Mouse (Mus musculus) intestine, embryonic 16.5 days (tissue): Measurements from ENCODE around the gene Orm1. TPM values are rescaled to one million over a fixed set of nuclear protein-coding genes. Genes with fewer than 3 reads are reported as not detected.
A peak's percentile ranks its signal among the peaks of the same experiment; 100 is the strongest.

Experiments used
- ATAC-seq: fragments of 200-750 bp; cut with Nextera tagmentation; 2 replicates; pipeline ENCODE4 v1.8.0; 2017; ENCODE audit warnings: moderate TSS enrichment, moderate library complexity
- H3K27ac ChIP-seq: fragments of 300-500 bp; sonication (generic); 2 replicates; pipeline ENCODE4 v1.5.1; 2014; ENCODE audit warnings: mild to moderate bottlenecking, low read length
- H3K27me3 ChIP-seq: fragments of 300-500 bp; sonication (generic); replicated peaks from 2 replicates; pipeline ENCODE4 v1.6.1; 2014; ENCODE audit warnings: low read length, control low read depth, mixed read lengths; ENCODE audit not compliant: control insufficient read depth, insufficient read depth
- H3K36me3 ChIP-seq: fragments of 300-500 bp; sonication (generic); 2 replicates; pipeline ENCODE4 v1.6.1; 2014; ENCODE audit warnings: low read length, control low read depth; ENCODE audit not compliant: control insufficient read depth, insufficient read depth
- H3K4me1 ChIP-seq: fragments of 300-500 bp; sonication (generic); 2 replicates; pipeline ENCODE4 v1.6.1; 2014; ENCODE audit warnings: low read length, control low read depth, mixed read lengths; ENCODE audit not compliant: control insufficient read depth, insufficient read depth
- H3K4me2 ChIP-seq: fragments of 300-500 bp; sonication (generic); 2 replicates; pipeline ENCODE4 v1.6.1; 2014; ENCODE audit warnings: low read depth, low read length, control low read depth
- H3K4me3 ChIP-seq: fragments of 300-500 bp; sonication (generic); 2 replicates; pipeline ENCODE4 v1.5.1; 2014; ENCODE audit warnings: mild to moderate bottlenecking, low read length
- H3K9ac ChIP-seq: fragments of 300-500 bp; sonication (generic); 2 replicates; pipeline ENCODE4 v1.6.1; 2014; ENCODE audit warnings: low read depth, low read length
- H3K9me3 ChIP-seq: fragments of 300-500 bp; sonication (generic); 2 replicates; pipeline ENCODE4 v1.6.1; 2016; ENCODE audit warnings: low read length, control low read depth; ENCODE audit not compliant: control insufficient read depth
- WGBS: fragments of 180-500 bp; shearing (Covaris S2); extraction: QIAGEN DNeasy Blood & Tissue Kit; methylation state at CpG from one replicate; pipeline ENCODE4 v1.1.7; 2014; 5-methylcytosine and 5-hydroxymethylcytosine counted together
- polyA plus RNA-seq: library from polyadenylated mRNA; unstranded; fragments of >200 nt; fragmentation: Nextera tagmentation; extraction: Ambion mirVana; gene quantifications from 2 replicates; pipeline ENCODE4 v1.2.1, GENCODE M21; 2015

Gene Orm1
- not detected in 2 replicates for polyA plus RNA-seq

DNA sequence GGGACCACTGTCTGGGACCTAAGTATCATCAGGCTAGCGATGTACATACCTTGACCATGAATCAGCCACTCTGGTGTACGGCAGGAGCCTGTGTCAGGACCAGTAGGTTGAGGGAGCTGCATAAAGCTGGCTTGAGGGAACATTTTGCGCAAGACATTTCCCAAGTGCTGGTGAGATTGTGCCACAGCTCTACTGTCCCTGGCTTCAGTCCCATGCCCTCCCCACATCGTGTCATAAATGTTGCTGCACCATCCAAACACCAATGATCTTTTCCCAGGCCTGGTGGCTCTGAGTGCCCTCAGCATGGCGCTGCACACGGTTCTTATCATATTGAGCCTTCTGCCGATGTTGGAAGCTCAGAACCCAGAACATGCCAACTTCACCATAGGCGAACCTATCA is at the start of gene Orm1:
Orm1 (plus strand) TSS at position 266 of the 400 bp plus-strand sequence.
- Histone ChIP-seq H3K9ac (no peak within 1 kb of the TSS), H3K9me3 (no peaks in the 10 kb centered on the region), H3K36me3 (no peaks in the 10 kb centered on the region), H3K4me1 (no peaks in the 10 kb centered on the region), H3K27ac (no peak within 1 kb of the TSS), H3K4me2 (no peak within 1 kb of the TSS), H3K4me3 (no peak within 1 kb of the TSS), H3K27me3 (no peaks in the 10 kb centered on the region)
- ATAC-seq = no peak
- 84% methylated on average over 8 of the region's 8 CpGs for WGBS

DNA sequence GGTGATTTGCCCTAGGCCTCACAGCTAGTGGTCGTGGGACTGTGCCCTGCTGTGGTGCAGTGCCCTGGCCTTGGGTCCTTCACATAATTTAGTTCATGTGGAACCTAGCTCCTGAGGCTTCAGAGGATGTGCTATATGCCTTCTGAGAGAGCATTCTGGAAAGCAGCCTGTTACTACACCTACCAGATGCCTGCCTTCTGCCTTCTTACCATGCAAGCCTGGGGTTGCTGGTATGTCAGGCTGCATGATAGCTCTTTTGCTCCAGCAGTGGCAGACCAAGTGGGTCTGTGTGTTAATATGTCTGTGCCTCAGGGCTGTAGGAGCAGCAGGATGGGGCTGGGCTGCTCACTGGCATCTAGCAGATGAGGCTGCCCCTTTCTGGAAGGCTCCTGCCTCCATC is 48.7 kb upstream of the Orm1 start:
- Histone ChIP-seq H3K36me3 (peaks cover 4% of the 10 kb centered on the region; the same call in 1 of the 2 replicates), H3K9me3 (no peaks in the 10 kb centered on the region), H3K27ac (no peak overlapping the region), H3K27me3 (no peaks in the 10 kb centered on the region), H3K4me1 (0 out of 2 replicates have a peak, but pooled peaks cover 1% of the 10 kb centered on the region), H3K4me3 (no peak overlapping the region), H3K4me2 (no peak overlapping the region), H3K9ac (no peak overlapping the region)
- 85% methylated on average over 1 of the region's 1 CpGs for WGBS
- ATAC-seq = no peak

DNA sequence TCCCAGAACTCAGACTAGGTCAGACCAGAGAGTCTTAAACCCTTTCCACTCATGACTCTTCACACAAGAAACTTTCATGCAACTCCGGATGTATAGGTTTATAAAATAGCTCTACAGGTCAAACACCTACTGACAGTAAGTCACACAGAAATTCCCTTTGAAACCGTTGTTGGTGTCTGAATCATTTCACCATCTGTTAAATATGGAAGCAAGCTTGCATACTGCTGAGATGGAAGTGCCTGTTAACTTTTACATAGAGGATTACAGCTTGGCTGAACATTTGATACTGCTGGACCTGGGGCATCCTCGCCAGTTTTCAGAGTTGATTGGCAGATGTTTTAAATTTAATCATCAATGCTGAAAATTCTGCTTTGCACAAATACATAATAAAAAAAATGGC is 48.1 kb upstream of the Orm1 start:
- WGBS = 54% methylated on average over 3 of the region's 3 CpGs

DNA sequence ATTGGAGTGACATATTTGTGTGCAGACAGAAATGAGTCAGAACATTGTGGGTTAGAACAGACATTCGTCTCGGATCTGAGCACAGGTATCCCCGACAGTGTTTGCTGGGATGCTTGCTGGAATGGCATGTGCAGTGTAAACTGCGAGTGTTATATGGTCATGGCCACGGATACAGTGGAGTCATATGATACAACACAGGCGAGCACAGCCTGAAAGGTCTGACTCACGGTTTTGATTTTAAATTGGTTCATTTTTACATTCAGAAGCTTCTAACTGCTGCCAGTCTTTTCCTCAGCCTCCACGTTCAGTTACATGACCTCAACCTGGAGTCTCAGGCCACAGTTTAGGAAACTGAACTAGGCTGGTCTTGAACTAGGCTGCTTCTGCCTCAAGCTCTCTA is 47.5 kb upstream of the Orm1 start:
- 63% methylated on average over 8 of the region's 8 CpGs for WGBS
- no peak overlapping the region for H3K4me3 ChIP-seq
- H3K4me2 ChIP-seq = no peak overlapping the region
- no peaks in the 10 kb centered on the region for H3K27me3 ChIP-seq
- no peak overlapping the region for H3K9ac ChIP-seq
- H3K27ac ChIP-seq = no peak overlapping the region
- no peak for ATAC-seq
- H3K36me3 ChIP-seq = 0 out of 2 replicates have a peak, but pooled peaks cover 4% of the 10 kb centered on the region
- no peaks in the 10 kb centered on the region for H3K9me3 ChIP-seq
- no peaks in the 10 kb centered on the region for H3K4me1 ChIP-seq

More for the DNA sequence above, 48.1 kb upstream of the Orm1 start:
- Histone ChIP-seq H3K9me3 (no peaks in the 10 kb centered on the region), H3K27me3 (no peaks in the 10 kb centered on the region), H3K36me3 (0 out of 2 replicates have a peak, but pooled peaks cover 4% of the 10 kb centered on the region), H3K4me3 (no peak overlapping the region), H3K4me1 (no peaks in the 10 kb centered on the region), H3K27ac (no peak overlapping the region), H3K9ac (no peak overlapping the region), H3K4me2 (no peak overlapping the region)
- ATAC-seq = no peak

DNA sequence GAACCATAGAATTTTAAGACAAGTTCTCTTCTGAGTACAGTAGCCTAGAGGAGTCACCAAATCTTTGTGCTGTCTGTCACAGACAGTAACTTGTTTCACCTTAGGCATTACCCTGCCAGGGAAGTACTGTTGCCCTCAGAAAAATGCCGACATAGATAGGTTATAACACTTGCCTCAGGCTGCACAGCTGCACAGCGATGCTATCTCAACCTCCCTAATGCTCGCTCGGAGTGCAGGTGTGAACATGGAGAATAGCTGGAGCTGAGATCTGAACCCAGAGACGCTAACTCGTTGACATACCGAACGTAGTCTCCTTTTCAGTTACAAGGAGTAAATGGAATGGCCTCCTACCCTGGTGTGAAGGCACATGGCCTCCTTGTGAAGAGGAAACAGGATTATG is 46.2 kb upstream of the Orm1 start:
- no peak for ATAC-seq
- H3K27ac ChIP-seq = no peak overlapping the region
- 94% methylated on average over 8 of the region's 8 CpGs for WGBS

DNA sequence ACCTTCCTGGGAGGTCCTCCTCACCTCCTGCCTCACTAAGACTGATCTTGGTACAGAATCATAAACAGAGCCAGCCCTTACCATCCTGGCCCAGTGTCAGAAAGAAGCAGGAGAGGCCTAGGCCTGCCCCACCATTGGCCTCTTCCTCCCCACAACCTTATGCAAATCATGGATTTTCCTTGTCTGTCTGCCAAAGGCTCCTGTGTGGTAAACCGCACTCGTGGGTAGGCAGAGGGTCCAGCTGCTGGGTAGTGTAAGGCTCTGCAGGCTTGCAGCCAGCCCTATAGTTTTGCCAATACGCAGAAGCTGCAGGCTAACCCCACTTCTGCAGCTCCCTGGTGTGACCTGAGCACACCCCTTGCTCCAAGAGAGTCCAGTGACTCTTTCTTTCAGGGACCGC is 41.7 kb upstream of the Orm1 start:
- 61% methylated on average over 4 of the region's 4 CpGs for WGBS
- Histone ChIP-seq H3K4me2 (no peak overlapping the region), H3K27me3 (no peaks in the 10 kb centered on the region), H3K9ac (no peak overlapping the region), H3K4me1 (no peaks in the 10 kb centered on the region), H3K27ac (no peak overlapping the region), H3K9me3 (no peaks in the 10 kb centered on the region), H3K4me3 (no peak overlapping the region), H3K36me3 (no peaks in the 10 kb centered on the region)
- no peak for ATAC-seq

More for the DNA sequence above, 46.2 kb upstream of the Orm1 start:
- Histone ChIP-seq H3K9me3 (no peaks in the 10 kb centered on the region), H3K36me3 (0 out of 2 replicates have a peak, but pooled peaks cover under 1% of the 10 kb centered on the region), H3K4me1 (no peaks in the 10 kb centered on the region), H3K4me2 (no peak overlapping the region), H3K9ac (no peak overlapping the region), H3K4me3 (no peak overlapping the region), H3K27me3 (no peaks in the 10 kb centered on the region)

DNA sequence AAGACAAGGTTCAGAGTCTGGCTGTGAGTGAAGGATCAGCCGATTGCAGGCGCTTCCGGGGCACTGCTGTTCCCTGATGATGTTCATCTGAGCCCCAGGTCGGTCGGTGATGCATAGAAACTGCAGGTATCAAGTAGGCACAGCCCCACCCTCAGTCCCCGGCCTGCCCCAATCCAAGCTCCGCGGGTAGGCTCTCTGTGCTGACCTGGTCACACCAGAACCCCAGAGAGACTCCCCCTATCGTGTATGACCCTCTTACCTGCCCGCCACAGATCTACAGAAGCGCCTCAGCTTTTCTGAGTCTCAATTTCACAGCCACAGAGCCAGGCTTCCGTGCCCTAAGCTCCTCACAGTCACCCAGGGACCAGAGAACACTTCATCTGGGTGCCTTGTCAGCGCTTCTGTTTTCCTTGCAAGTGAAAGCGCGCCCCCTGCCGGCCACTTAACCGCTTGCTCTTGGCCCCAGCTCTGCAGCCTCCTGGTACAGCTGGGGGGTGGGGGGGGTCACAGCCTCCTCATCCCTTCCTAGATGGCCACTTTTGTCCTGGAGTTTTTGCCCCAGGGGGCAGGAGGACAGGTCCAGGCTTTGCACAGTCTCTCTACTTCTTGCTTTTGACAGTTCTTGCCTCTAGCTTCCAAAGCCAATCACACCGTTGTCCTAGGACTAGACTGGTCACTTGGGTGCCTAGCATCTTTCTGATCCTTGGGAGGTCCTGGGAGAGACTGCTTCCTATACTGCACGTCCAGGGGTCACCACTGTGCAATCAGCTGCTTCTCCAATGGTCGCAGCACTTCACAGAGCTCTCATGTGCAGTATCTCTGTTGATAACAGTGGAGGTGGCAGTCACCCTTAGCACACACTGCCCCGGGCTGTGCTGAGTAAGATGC is 36.9 kb upstream of the Orm1 start:
- ATAC-seq = peak; percentile 76
- Histone ChIP-seq H3K36me3 (no peaks in the 10 kb centered on the region), H3K9ac (no peak overlapping the region), H3K9me3 (no peaks in the 10 kb centered on the region), H3K27me3 (no peaks in the 10 kb centered on the region), H3K27ac (no peak overlapping the region), H3K4me1 (no peaks in the 10 kb centered on the region), H3K4me3 (no peak overlapping the region), H3K4me2 (no peak overlapping the region)
- WGBS = 35% methylated on average over 21 of the region's 21 CpGs

DNA sequence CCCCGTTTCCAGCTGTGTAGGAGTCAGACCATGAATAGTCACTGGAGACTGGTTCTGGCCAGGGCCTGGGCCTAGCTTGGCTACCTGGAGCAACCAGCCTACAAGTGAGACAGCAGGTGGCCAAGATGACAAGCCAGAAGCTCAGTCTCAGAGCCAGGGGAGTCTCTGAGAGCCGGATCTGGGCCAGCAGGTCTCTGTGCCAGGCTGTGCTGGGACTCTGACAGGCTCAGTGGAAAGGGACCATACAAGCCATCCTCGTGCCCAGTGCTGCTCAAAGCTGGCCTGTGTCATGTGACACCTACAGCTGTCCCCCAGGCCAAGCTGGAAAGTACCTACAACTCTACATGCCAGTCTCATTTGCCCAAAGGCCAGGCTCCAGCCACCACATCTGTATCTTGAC is 36.0 kb upstream of the Orm1 start:
- H3K27me3 ChIP-seq = no peaks in the 10 kb centered on the region
- no peak overlapping the region for H3K4me3 ChIP-seq
- H3K4me2 ChIP-seq = no peak overlapping the region
- H3K9me3 ChIP-seq = no peaks in the 10 kb centered on the region
- H3K9ac ChIP-seq = no peak overlapping the region
- no peak overlapping the region for H3K27ac ChIP-seq
- H3K36me3 ChIP-seq = no peaks in the 10 kb centered on the region
- ATAC-seq = no peak
- 75% methylated on average over 3 of the region's 3 CpGs for WGBS
- no peaks in the 10 kb centered on the region for H3K4me1 ChIP-seq

DNA sequence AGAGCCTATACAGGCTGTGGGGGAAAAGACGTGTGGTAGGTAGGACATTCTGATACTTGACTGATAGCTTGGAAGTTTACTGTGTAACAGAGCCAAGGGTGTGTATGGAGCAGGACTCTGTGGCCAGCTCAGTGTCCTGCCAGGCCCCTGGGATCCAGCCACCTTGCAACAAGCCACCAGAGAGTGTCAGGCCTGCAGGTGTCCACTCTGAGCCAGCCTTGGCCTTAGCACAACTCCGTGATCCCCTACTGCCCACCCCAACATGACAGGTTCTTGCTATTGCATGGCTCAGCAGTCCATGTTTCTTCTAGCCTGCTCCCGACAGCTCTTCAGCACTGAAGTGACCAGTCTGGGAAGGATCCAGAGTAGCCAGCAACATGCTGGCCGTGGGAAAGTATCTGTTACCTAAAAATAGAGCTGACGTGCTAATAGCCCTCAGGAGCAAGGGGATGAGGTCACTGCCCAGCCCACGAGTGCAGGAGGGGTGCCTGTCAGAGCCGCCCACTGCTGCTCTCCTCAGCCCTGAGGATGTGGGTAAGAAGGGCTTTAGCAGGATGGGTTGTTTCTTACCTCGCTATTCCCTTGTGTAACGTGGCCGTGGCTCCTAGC is 34.0 kb upstream of the Orm1 start:
- H3K4me1 ChIP-seq = no peaks in the 10 kb centered on the region
- H3K27ac ChIP-seq = no peak overlapping the region
- H3K36me3 ChIP-seq = no peaks in the 10 kb centered on the region
- no peaks in the 10 kb centered on the region for H3K9me3 ChIP-seq
- no peak overlapping the region for H3K4me3 ChIP-seq
- no peak overlapping the region for H3K9ac ChIP-seq
- H3K27me3 ChIP-seq = no peaks in the 10 kb centered on the region
- no peak overlapping the region for H3K4me2 ChIP-seq
- ATAC-seq = no peak
- 57% methylated on average over 10 of the region's 10 CpGs for WGBS
